ENCODE assay signal across 11 mouse cellular contexts in genomic region chr1:125996540-125996939, GRCm38 (mm10).
DNase-seq lines count a peak whose midpoint lies in the region; ATAC-seq lines count a peak whose summit lies in the region.
"Had no signal": no experiment of that assay in that cellular context is flagged by ENCODE, and none has a peak within 500 bp of the region (broad histone marks: within the 10 kb centered on the region; RNA-seq: fewer than 3 reads in every experiment).

No protein-coding gene starts in this region.

- no peak overlapping the region for H3K4me3 ChIP-seq in heart, embryonic 11.5 days (ENCODE audit: low read depth, low read length)
- H3K4me3 ChIP-seq in hindbrain, embryonic 14.5 days (replicated peaks; ENCODE audit: low read length) = no peak overlapping the region
- no peak overlapping the region for H3K4me3 ChIP-seq in midbrain, embryonic 13.5 days (replicated peaks)
- H3K4me3 ChIP-seq: stomach, embryonic 15.5 days had no signal

- no peak overlapping the region for H3K4me2 ChIP-seq in heart, embryonic 11.5 days
- H3K4me2 ChIP-seq in hindbrain, embryonic 14.5 days (replicated peaks) = no peak overlapping the region
- H3K4me2 ChIP-seq in midbrain, embryonic 13.5 days (replicated peaks) = no peak overlapping the region
- H3K4me2 ChIP-seq: stomach, embryonic 15.5 days had no signal

- peak; percentile 39 for DNase-seq in heart, adult 11 months
- DNase-seq in embryo, embryonic 11 days = peak; percentile 56
- DNase-seq in hindbrain, embryonic 14.5 days (ENCODE audit: low spot score) = no peak
- DNase-seq in thymus, postnatal 25 days = no peak
- no peak for DNase-seq in left cerebral cortex, adult 8-10 months (ENCODE audit: low spot score in 2 of 2)
- DNase-seq in cerebellum, adult 11 months = no peak
- DNase-seq: cerebellum, postnatal 14 days had no signal

- H3K9me3 ChIP-seq in heart, embryonic 11.5 days (replicated peaks; ENCODE audit: control insufficient read depth, low read length) = no peaks in the 10 kb centered on the region
- no peaks in the 10 kb centered on the region for H3K9me3 ChIP-seq in hindbrain, embryonic 14.5 days (ENCODE audit: control insufficient read depth, low read length)
- H3K9me3 ChIP-seq in midbrain, embryonic 13.5 days = no peaks in the 10 kb centered on the region
- H3K9me3 ChIP-seq: stomach, embryonic 15.5 days had no signal

- H3K4me1 ChIP-seq in heart, embryonic 11.5 days (ENCODE audit: control insufficient read depth, insufficient read depth, low read length) = no peaks in the 10 kb centered on the region
- H3K4me1 ChIP-seq in hindbrain, embryonic 14.5 days (replicated peaks; ENCODE audit: control insufficient read depth, insufficient read depth, low read length) = no peaks in the 10 kb centered on the region
- H3K4me1 ChIP-seq in midbrain, embryonic 13.5 days (replicated peaks) = peaks cover 11% of the 10 kb centered on the region
- H3K4me1 ChIP-seq: stomach, embryonic 15.5 days had no signal

- no peak overlapping the region for H3K27ac ChIP-seq in heart, embryonic 11.5 days (ENCODE audit: low read depth, low read length)
- no peak overlapping the region for H3K27ac ChIP-seq in hindbrain, embryonic 14.5 days
- H3K27ac ChIP-seq in midbrain, embryonic 13.5 days = no peak overlapping the region
- H3K27ac ChIP-seq: liver, embryonic 14.5 days; stomach, embryonic 15.5 days had no signal

- ATAC-seq in heart, embryonic 11.5 days (replicated peaks; ENCODE audit: insufficient number of reproducible peaks, low FRiP score, low TSS enrichment) = no peak
- peak; percentile 53; the same call in 1 of the 2 replicates for ATAC-seq in hindbrain, embryonic 14.5 days (ENCODE audit: low FRiP score)
- ATAC-seq in midbrain, embryonic 13.5 days = peak; percentile 75; the same call in 1 of the 2 replicates

- no peaks in the 10 kb centered on the region for H3K36me3 ChIP-seq in heart, embryonic 11.5 days (ENCODE audit: control insufficient read depth, insufficient read depth, low read length)
- no peaks in the 10 kb centered on the region for H3K36me3 ChIP-seq in hindbrain, embryonic 14.5 days (replicated peaks; ENCODE audit: control insufficient read depth, insufficient read depth)
- no peaks in the 10 kb centered on the region for H3K36me3 ChIP-seq in midbrain, embryonic 13.5 days
- H3K36me3 ChIP-seq: stomach, embryonic 15.5 days had no signal

- WGBS in heart, embryonic 11.5 days (ENCODE audit: insufficient replicate concordance) = 71% methylated on average over 3 of the region's 3 CpGs
- 34% methylated on average over 3 of the region's 3 CpGs for WGBS in hindbrain, embryonic 14.5 days
- WGBS in midbrain, embryonic 13.5 days = 48% methylated on average over 3 of the region's 3 CpGs

- H3K9ac ChIP-seq in heart, embryonic 11.5 days (ENCODE audit: low read depth, low read length) = no peak overlapping the region
- no peak overlapping the region for H3K9ac ChIP-seq in hindbrain, embryonic 14.5 days
- no peak overlapping the region for H3K9ac ChIP-seq in midbrain, embryonic 13.5 days (replicated peaks)
- H3K9ac ChIP-seq: liver, embryonic 14.5 days; stomach, embryonic 15.5 days had no signal

- H3K27me3 ChIP-seq in heart, embryonic 11.5 days (ENCODE audit: control insufficient read depth, insufficient read depth, low read length) = no peaks in the 10 kb centered on the region
- no peaks in the 10 kb centered on the region for H3K27me3 ChIP-seq in hindbrain, embryonic 14.5 days (ENCODE audit: control insufficient read depth, insufficient read depth, low read length)
- no peaks in the 10 kb centered on the region for H3K27me3 ChIP-seq in midbrain, embryonic 13.5 days
- H3K27me3 ChIP-seq: stomach, embryonic 15.5 days had no signal

Comparison
In these comparisons a context has a peak if more than half of its experiments do, and no peak if none do; other contexts are left out.
1. DNase-seq: peak in heart, adult 11 months (single experiment) and embryo, embryonic 11 days (single experiment); none in hindbrain, embryonic 14.5 days (single experiment), thymus, postnatal 25 days (single experiment), left cerebral cortex, adult 8-10 months (0 of 2) and cerebellum, adult 11 months (single experiment).